Mouse (Mus musculus) embryonic facial prominence, embryonic 10.5 days (tissue): Measurements from ENCODE around the gene Oat. TPM values are rescaled to one million over a fixed set of nuclear protein-coding genes. Genes with fewer than 3 reads are reported as not detected.

ENCODE experiments used
- DNase-seq: peaks from one replicate; pipeline ENCODE4 v3.0.0-alpha.2; 2017; ENCODE audit warnings: low spot score
- H3K27ac ChIP-seq: fragments of 300-500 bp; sonication (generic); replicated peaks from 2 replicates; pipeline ENCODE4 v1.5.1; 2016; ENCODE audit warnings: mild to moderate bottlenecking
- H3K27me3 ChIP-seq: fragments of 300-500 bp; sonication (generic); replicated peaks from 2 replicates; pipeline ENCODE4 v1.6.1; 2016; ENCODE audit warnings: low read depth, mild to moderate bottlenecking; ENCODE audit not compliant: poor library complexity, severe bottlenecking
- H3K36me3 ChIP-seq: fragments of 300-500 bp; sonication (generic); replicated peaks from 2 replicates; pipeline ENCODE4 v1.6.1; 2016; ENCODE audit warnings: mild to moderate bottlenecking, moderate library complexity
- H3K4me1 ChIP-seq: fragments of 300-500 bp; sonication (generic); 2 replicates; pipeline ENCODE4 v1.6.1; 2016
- H3K4me3 ChIP-seq: fragments of 300-500 bp; sonication (generic); 2 replicates; pipeline ENCODE4 v1.5.1; 2016; ENCODE audit warnings: mild to moderate bottlenecking, moderate library complexity
- H3K9me3 ChIP-seq: fragments of 300-500 bp; sonication (generic); 2 replicates; pipeline ENCODE4 v1.6.1; 2016; ENCODE audit warnings: mild to moderate bottlenecking
- WGBS: fragments of 180-500 bp; shearing (Covaris S2); methylation state at CpG from one replicate; pipeline ENCODE4 v1.1.7; 2016; 5-methylcytosine and 5-hydroxymethylcytosine counted together
- polyA plus RNA-seq: library from polyadenylated mRNA; unstranded; fragments of >200 nt; fragmentation: Nextera tagmentation; extraction: Ambion mirVana; gene quantifications from 2 replicates; pipeline ENCODE4 v1.2.1, GENCODE M21; 2016

Gene Oat
- polyA plus RNA-seq, 1 experiment from 2014 or later, result 121 TPM

DNA sequence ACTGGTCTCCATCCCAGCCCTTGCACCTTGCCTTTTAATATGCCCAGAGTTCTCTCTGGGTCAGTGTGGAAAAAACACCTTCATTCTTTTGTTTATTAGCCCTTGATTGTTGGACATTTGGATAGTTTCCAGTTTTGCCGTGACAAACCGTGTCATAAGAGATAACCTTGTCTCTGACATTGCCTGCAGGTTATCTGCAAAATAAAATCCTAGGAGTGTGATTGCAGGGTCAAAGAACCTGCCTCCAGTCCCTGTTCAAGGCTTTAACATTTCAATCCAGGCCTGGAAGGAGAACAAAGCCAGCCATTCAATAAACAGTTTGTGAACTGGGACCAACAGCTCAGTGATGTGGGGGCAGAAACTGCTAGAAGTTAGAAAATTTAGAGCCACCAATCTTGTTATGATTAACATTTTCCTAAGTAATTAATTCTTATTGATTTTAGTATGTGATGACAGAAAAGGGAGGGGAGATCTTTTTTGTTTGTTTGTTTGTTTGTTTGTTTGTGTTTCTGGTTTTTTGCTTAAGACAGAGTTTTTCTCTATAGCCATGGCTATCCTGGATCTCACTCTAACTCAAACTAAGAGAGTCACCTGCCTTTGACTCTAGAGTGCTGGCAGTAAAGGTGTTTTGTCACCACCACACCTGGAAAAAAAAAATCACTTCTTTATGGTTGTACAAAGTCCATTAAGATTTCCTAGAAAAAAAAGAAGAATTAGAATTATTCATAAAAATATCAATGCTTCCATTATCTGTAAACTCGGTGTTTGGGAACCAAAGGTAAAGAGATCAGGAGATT, 9.7 kb upstream of the Oat start:
- Histone ChIP-seq H3K27ac (no peak overlapping the region), H3K4me1 (no peaks in the 10 kb centered on the region), H3K4me3 (no peak overlapping the region), H3K9me3 (no peaks in the 10 kb centered on the region), H3K36me3 (no peaks in the 10 kb centered on the region), H3K27me3 (peaks cover 6% of the 10 kb centered on the region)
- WGBS, result 71% methylated on average over 3 of the region's 3 CpGs
- DNase-seq, result no peak

DNA sequence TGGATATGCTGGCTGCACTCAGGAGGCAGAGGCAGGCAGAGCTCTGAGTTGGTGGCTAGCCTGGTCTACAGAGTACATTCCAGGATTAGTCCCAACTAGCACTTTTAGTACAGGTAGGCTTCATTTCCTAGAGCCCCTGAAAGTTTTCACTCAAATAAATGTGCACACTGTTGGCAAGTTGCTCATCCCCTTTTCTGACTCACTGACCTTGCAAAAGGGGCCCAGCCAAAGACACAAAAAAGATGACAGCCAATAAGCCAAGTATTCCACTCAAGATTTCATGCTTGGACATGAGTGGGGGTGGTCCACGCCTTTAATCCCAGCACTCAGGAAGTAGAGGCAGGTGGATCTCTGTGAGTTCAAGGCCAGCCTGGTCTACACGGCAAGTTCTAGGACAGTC, 5.2 kb upstream of the Oat start:
- Histone ChIP-seq H3K4me1 (peaks cover 6% of the 10 kb centered on the region), H3K4me3 (no peak overlapping the region), H3K27me3 (peaks cover 40% of the 10 kb centered on the region), H3K9me3 (peaks cover 4% of the 10 kb centered on the region; the same call in 1 of the 2 replicates), H3K27ac (no peak overlapping the region), H3K36me3 (no peaks in the 10 kb centered on the region)
- 97% methylated on average over 2 of the region's 2 CpGs for WGBS
- DNase-seq, result no peak

DNA sequence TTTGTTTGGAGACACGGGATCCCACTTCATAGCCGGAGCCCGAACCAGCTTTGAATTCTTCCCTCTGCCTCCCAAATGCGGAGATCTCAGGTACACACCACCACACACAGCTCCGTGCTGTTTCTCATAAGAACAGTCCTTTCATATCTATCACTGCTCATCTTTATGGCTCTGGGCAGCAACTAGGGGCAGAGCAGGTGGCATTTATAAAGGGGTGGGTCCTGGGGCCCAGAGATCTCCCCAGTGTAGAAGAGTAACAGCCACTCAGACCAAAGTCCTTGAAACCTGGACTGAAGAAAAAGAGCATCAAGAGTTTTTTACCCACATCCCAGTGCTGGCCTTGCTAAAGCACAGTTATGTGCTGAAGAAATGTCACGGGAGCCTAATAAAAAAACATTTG, 4.3 kb upstream of the Oat start:
- peaks cover 40% of the 10 kb centered on the region for H3K27me3 ChIP-seq
- H3K27ac ChIP-seq, result no peak overlapping the region
- H3K36me3 ChIP-seq, result no peaks in the 10 kb centered on the region
- peaks cover 4% of the 10 kb centered on the region; the same call in 1 of the 2 replicates for H3K9me3 ChIP-seq
- 80% methylated on average over 6 of the region's 6 CpGs for WGBS
- DNase-seq, result no peak
- H3K4me1 ChIP-seq, result peaks cover 10% of the 10 kb centered on the region
- H3K4me3 ChIP-seq, result no peak overlapping the region

DNA sequence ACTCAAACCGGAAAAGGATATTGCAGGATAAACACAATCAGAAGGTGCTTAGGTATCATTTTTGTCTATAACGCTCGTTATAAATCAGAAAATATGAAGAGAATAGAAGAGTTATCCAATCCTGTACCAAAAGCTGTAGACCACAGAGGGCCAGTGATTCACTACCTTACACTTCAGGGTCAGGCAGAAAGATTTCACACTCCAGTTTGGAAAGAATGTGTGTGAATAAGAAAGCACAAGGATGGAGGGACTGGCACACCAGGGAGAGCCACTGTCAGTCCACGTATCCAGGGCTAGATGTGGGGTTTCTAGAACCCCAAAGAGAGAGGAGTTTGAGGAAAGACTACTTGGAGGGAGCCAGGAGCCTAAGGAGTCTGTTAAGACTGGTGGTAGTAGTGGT, 693 bp upstream of the Oat start:
- Histone ChIP-seq H3K27ac (peak overlapping the region; percentile 95; the same call in 1 of the 2 replicates), H3K4me3 (peak overlapping the region; percentile 85), H3K9me3 (peaks cover 4% of the 10 kb centered on the region; the same call in 1 of the 2 replicates), H3K36me3 (no peaks in the 10 kb centered on the region), H3K27me3 (peaks cover 40% of the 10 kb centered on the region), H3K4me1 (peaks cover 36% of the 10 kb centered on the region)
- 53% methylated on average over 4 of the region's 4 CpGs for WGBS
- no peak for DNase-seq

DNA sequence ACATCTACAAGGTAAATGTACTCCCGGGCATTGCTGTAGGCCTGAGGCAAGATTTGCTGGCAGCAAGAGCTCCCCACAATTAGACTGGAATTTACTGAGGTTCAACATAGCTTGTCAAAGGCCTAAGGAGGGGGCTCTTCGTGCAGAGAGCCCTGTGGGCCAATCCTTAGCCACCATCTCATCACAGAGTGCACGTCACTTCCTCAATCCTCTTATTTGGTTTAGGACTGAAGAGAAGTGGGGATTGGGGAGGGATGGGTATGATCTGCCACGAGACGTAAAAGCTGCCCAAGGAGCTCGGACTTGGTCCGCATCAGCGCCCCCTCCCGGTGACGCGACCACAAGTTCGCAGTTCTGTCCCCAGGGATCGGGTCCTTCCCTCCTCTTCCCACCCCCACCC, 575 bp downstream of the Oat start:
- Histone ChIP-seq H3K36me3 (no peaks in the 10 kb centered on the region), H3K4me1 (peaks cover 40% of the 10 kb centered on the region), H3K27me3 (peaks cover 35% of the 10 kb centered on the region), H3K27ac (peak overlapping the region; percentile 95), H3K4me3 (peak overlapping the region; percentile 85), H3K9me3 (peaks cover 4% of the 10 kb centered on the region; the same call in 1 of the 2 replicates)
- under 1% methylated on average over 13 of the region's 13 CpGs for WGBS
- peak; percentile 90 for DNase-seq

DNA sequence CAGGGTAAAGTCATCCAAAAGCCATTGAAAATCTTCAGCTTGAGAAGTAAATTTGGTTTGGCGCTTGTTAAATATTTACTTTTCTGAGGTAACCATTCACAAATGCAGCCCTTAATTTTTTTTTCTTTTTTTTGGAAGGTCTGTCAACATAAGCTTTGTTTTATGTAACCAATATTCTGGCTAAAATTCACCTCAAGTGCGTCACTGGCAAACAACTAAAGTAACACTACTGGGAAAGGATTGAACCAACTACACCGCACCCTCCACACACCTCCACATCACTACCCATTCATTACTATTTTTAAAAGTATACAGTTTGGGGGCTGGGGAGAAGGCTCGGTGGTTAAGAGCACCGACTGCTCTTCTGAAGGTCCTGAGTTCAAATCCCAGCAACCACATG, 1.6 kb downstream of the Oat start:
- peaks cover 40% of the 10 kb centered on the region for H3K4me1 ChIP-seq
- no peak overlapping the region for H3K27ac ChIP-seq
- H3K36me3 ChIP-seq, result peaks cover 6% of the 10 kb centered on the region
- no peak for DNase-seq
- no peak overlapping the region for H3K4me3 ChIP-seq
- peaks cover 26% of the 10 kb centered on the region for H3K27me3 ChIP-seq
- H3K9me3 ChIP-seq, result peaks cover 4% of the 10 kb centered on the region; the same call in 1 of the 2 replicates
- WGBS, result 91% methylated on average over 5 of the region's 5 CpGs

DNA sequence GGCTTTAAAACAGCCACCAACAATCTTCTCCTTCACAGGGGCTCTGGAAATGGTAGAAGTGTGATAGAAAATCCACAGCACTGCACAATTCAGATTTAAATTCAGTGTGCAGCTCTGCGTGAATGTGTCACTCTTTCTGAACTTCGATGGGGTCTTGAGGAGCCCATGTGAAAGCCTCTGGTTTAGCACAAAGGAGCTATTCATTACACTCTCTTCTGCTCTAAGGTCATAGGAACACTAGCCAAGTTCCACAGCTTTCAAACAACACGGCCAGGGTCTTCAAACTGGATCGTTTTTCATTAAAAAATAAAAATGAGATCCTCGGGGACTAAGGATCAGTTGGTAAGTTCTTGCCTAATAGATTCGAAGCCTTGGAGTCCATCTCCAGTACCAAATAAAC, 3.0 kb downstream of the Oat start:
- peaks cover 40% of the 10 kb centered on the region for H3K4me1 ChIP-seq
- no peaks in the 10 kb centered on the region for H3K9me3 ChIP-seq
- H3K27me3 ChIP-seq, result peaks cover 15% of the 10 kb centered on the region
- DNase-seq, result no peak
- H3K27ac ChIP-seq, result no peak overlapping the region
- no peak overlapping the region for H3K4me3 ChIP-seq
- WGBS, result 46% methylated on average over 6 of the region's 6 CpGs
- peaks cover 21% of the 10 kb centered on the region for H3K36me3 ChIP-seq

DNA sequence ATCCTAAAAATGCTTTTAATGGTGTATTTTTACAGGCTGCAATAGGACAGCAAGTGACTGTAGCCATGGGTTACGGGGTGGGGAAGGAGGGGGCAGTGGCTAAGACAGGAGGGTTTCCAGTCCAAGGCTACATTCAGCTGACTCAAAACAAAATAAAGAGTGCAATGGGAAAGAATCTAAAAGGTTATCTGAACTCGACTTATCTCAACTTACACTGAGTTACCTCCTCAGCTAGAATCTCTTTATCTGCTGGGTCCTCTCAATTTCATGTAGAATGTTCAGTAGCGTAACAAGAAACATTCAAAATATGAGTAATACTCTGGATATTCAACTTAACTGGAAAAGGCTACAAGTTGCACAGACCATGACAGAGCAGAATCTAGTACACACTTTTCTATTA, 3.5 kb downstream of the Oat start:
- no peak overlapping the region for H3K4me3 ChIP-seq
- no peak for DNase-seq
- no peaks in the 10 kb centered on the region for H3K9me3 ChIP-seq
- peaks cover 10% of the 10 kb centered on the region for H3K27me3 ChIP-seq
- H3K27ac ChIP-seq, result no peak overlapping the region
- peaks cover 40% of the 10 kb centered on the region for H3K4me1 ChIP-seq
- peaks cover 25% of the 10 kb centered on the region for H3K36me3 ChIP-seq
- 67% methylated on average over 3 of the region's 3 CpGs for WGBS

DNA sequence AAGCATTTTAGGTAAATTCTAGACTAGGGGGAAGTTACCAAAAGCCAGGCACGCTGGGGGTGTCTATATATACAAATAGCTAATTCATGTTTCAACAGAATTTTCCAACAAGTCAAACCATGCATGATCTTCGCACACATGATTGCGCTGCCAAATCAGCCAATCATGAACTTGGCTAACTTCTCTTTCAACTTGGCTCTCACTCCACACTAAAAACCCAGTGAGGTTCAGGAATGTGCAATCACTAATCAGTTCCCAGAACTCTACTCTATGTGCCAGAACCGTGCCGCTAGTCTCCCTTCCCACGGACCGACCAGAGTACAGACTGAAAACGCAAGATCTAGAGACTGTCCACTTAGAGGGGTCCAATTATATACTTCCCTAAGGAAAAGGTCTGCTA, 4.7 kb downstream of the Oat start:
- Histone ChIP-seq H3K27ac (no peak overlapping the region), H3K36me3 (peaks cover 36% of the 10 kb centered on the region), H3K9me3 (no peaks in the 10 kb centered on the region), H3K4me3 (no peak overlapping the region), H3K27me3 (no peaks in the 10 kb centered on the region), H3K4me1 (peaks cover 34% of the 10 kb centered on the region)
- no peak for DNase-seq
- 85% methylated on average over 8 of the region's 8 CpGs for WGBS

DNA sequence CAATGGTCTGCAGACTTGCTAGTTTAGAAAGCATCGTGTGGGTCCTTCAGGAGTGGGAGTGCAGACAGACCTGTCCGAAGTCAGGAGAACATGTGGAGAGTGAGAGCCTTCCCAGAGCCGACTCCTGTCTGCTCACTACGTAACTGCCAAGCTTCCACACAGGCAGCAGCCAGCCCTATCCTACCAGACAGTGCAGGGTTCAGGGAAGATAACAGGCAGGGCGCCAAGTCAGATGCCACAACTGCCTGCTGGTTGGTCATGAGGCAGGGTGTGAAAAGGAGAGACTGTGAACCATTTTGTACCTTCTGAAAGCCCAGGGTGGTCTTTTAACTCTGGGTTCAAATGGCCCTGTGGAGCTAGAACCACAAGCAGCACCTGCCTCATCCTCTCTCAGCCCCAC, 6.1 kb downstream of the Oat start:
- H3K9me3 ChIP-seq, result no peaks in the 10 kb centered on the region
- H3K4me1 ChIP-seq, result peaks cover 26% of the 10 kb centered on the region
- peaks cover 44% of the 10 kb centered on the region for H3K36me3 ChIP-seq
- no peak for DNase-seq
- H3K27me3 ChIP-seq, result no peaks in the 10 kb centered on the region
- H3K27ac ChIP-seq, result no peak overlapping the region
- H3K4me3 ChIP-seq, result no peak overlapping the region
- 91% methylated on average over 5 of the region's 5 CpGs for WGBS

DNA sequence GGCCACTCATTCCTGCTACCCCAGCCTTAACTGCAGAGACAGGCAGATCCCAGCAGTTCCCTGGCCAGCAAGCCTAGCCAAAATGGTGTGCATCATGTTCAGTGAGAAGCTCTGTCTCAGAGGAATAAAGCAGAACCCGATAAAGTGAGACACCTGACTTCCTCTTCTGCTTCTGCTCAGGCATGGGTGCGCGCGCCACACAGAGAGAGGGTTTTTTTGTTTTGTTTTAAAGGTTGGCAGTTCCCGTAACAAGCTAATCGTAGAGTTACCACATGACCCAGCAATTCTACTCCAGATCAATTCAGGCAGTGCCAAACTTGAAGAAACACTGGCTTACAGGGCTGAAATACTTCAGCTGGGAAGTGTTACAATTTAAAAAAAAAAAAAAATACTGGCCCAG, 7.4 kb downstream of the Oat start:
- no peak for DNase-seq
- H3K4me1 ChIP-seq, result peaks cover 22% of the 10 kb centered on the region
- H3K27ac ChIP-seq, result no peak overlapping the region
- H3K36me3 ChIP-seq, result peaks cover 56% of the 10 kb centered on the region
- H3K9me3 ChIP-seq, result no peaks in the 10 kb centered on the region
- H3K4me3 ChIP-seq, result no peak overlapping the region
- no peaks in the 10 kb centered on the region for H3K27me3 ChIP-seq
- 95% methylated on average over 6 of the region's 6 CpGs for WGBS

DNA sequence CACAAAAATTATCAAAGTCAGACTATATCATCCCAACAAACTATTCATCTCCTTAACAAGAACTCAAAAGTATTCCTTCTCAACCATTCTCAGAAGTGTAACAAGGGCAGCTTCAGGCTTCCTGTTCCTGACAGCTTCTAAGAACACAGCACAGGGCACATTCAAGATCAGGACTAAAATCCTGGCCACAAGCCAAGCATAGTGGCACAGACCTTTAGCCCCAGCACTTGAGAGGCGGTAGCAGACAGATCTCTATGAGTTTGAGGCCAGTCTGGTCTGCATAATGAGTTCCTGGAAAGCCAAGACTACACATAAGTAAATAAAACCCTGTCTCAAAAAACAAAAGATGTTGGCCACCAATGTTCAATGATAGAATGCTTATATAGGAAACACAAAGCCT, 10.4 kb downstream of the Oat start:
- H3K36me3 ChIP-seq, result peaks cover 86% of the 10 kb centered on the region
- 87% methylated on average over 1 of the region's 1 CpGs for WGBS

DNA sequence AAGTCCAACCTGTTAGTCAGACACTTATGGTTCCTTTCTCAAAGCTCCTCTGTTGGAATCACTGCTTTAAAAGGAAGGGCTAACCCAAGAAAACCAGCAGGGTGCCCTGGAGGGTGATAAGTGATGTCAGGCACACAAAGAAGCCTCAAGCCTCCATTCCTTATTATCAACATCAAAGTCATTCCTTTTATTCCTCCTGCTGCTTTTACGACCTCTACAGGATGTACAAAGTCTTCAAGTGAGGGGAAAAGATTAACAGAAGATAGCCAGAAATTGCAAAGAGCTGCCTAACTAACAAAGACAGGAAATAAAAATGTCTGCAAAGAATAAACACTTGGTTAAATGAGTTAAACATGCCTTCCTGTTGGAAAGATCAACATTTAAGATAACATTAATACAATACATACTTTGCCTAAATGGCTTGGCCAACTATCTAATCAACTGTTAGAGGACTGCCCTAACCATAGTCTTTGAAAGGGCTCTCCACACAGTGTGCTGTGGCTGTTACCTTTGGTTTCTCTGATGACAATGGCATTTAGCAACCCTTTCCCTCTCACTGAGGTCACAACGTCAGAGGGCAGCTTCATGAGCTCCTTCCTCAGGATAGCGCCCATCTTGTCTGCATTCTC, 16.9 kb downstream of the Oat start:
- no peak for DNase-seq
- peaks cover 76% of the 10 kb centered on the region for H3K36me3 ChIP-seq
- no peaks in the 10 kb centered on the region for H3K9me3 ChIP-seq
- 74% methylated on average over 3 of the region's 3 CpGs for WGBS
- H3K27ac ChIP-seq, result no peak overlapping the region
- peaks cover 9% of the 10 kb centered on the region for H3K4me1 ChIP-seq
- no peaks in the 10 kb centered on the region for H3K27me3 ChIP-seq
- H3K4me3 ChIP-seq, result no peak overlapping the region

More for the DNA sequence above, 10.4 kb downstream of the Oat start:
- no peak for DNase-seq
- H3K27me3 ChIP-seq, result no peaks in the 10 kb centered on the region
- no peaks in the 10 kb centered on the region for H3K9me3 ChIP-seq
- H3K4me3 ChIP-seq, result no peak overlapping the region
- no peak overlapping the region for H3K27ac ChIP-seq
- H3K4me1 ChIP-seq, result no peaks in the 10 kb centered on the region
